Mouse (Mus musculus): ENCODE data around the gene Acsl6. TPM values are rescaled to one million over a fixed set of nuclear protein-coding genes. Genes with fewer than 3 reads are reported as not detected.

Acsl6 gene
- polyA plus RNA-seq, 1 experiment from 2014 or later, result 1.3 TPM

GRCm38 (mm10) chr11:54336165-54336707, 32.6 kb downstream of the Acsl6 start:
- H3K27me3 ChIP-seq (replicated peaks; ENCODE audit: control insufficient read depth, insufficient read depth, low read length), result no peaks in the 10 kb centered on the region
- no peaks in the 10 kb centered on the region for H3K36me3 ChIP-seq (ENCODE audit: control insufficient read depth, insufficient read depth)
- no peaks in the 10 kb centered on the region for H3K9me3 ChIP-seq (ENCODE audit: control insufficient read depth)
- WGBS, result 42% methylated on average over 13 of the region's 13 CpGs
- no peak overlapping the region for H3K4me3 ChIP-seq (ENCODE audit: low read depth, low read length)
- H3K4me2 ChIP-seq (replicated peaks; ENCODE audit: low read depth), result no peak overlapping the region
- no peaks in the 10 kb centered on the region for H3K4me1 ChIP-seq (replicated peaks; ENCODE audit: control insufficient read depth, insufficient read depth, low read length)
- no peak overlapping the region for H3K9ac ChIP-seq (ENCODE audit: low read depth, low read length)
- no peak for TF ChIP-seq CTCF (IDR thresholded peaks at IDR 0.05; ENCODE audit: low read depth)
- no peak for ATAC-seq
- no peak overlapping the region for H3K27ac ChIP-seq (ENCODE audit: low read depth, low read length)

- H3K4me3 ChIP-seq (ENCODE audit: low read depth, low read length), result no peak overlapping the region
- no peaks in the 10 kb centered on the region for H3K4me1 ChIP-seq (replicated peaks; ENCODE audit: control insufficient read depth, insufficient read depth, low read length)
- no peak overlapping the region for H3K9ac ChIP-seq (ENCODE audit: low read depth, low read length)
- no peaks in the 10 kb centered on the region for H3K27me3 ChIP-seq (replicated peaks; ENCODE audit: control insufficient read depth, insufficient read depth, low read length)
- no peaks in the 10 kb centered on the region for H3K36me3 ChIP-seq (ENCODE audit: control insufficient read depth, insufficient read depth)
- no peaks in the 10 kb centered on the region for H3K9me3 ChIP-seq (ENCODE audit: control insufficient read depth)
- no peak overlapping the region for H3K4me2 ChIP-seq (replicated peaks; ENCODE audit: low read depth)
- ATAC-seq, result no peak
- H3K27ac ChIP-seq (ENCODE audit: low read depth, low read length), result no peak overlapping the region
- 34% methylated on average over 4 of the region's 4 CpGs for WGBS
- TF ChIP-seq CTCF (IDR thresholded peaks at IDR 0.05; ENCODE audit: low read depth), result no peak
Observed at GRCm38 (mm10) chr11:54343703-54344102, 40.1 kb downstream of the Acsl6 start.

- no peaks in the 10 kb centered on the region for H3K36me3 ChIP-seq (ENCODE audit: control insufficient read depth, insufficient read depth)
- ATAC-seq, result no peak
- no peak overlapping the region for H3K27ac ChIP-seq (ENCODE audit: low read depth, low read length)
- no peak overlapping the region for H3K4me3 ChIP-seq (ENCODE audit: low read depth, low read length)
- no peaks in the 10 kb centered on the region for H3K4me1 ChIP-seq (replicated peaks; ENCODE audit: control insufficient read depth, insufficient read depth, low read length)
- no peak for TF ChIP-seq CTCF (IDR thresholded peaks at IDR 0.05; ENCODE audit: low read depth)
- H3K4me2 ChIP-seq (replicated peaks; ENCODE audit: low read depth), result no peak overlapping the region
- 62% methylated on average over 5 of the region's 5 CpGs for WGBS
- no peak overlapping the region for H3K9ac ChIP-seq (ENCODE audit: low read depth, low read length)
- no peaks in the 10 kb centered on the region for H3K9me3 ChIP-seq (ENCODE audit: control insufficient read depth)
- H3K27me3 ChIP-seq (replicated peaks; ENCODE audit: control insufficient read depth, insufficient read depth, low read length), result no peaks in the 10 kb centered on the region
Observed at GRCm38 (mm10) chr11:54351704-54352103, 48.1 kb downstream of the Acsl6 start.

- TF ChIP-seq CTCF (IDR thresholded peaks at IDR 0.05; ENCODE audit: low read depth), result no peak
- Histone ChIP-seq H3K27ac (ENCODE audit: low read depth, low read length) (no peak overlapping the region), H3K36me3 (ENCODE audit: control insufficient read depth, insufficient read depth) (no peaks in the 10 kb centered on the region), H3K4me3 (ENCODE audit: low read depth, low read length) (no peak overlapping the region), H3K9me3 (ENCODE audit: control insufficient read depth) (no peaks in the 10 kb centered on the region), H3K9ac (ENCODE audit: low read depth, low read length) (no peak overlapping the region), H3K4me1 (replicated peaks; ENCODE audit: control insufficient read depth, insufficient read depth, low read length) (no peaks in the 10 kb centered on the region), H3K4me2 (replicated peaks; ENCODE audit: low read depth) (no peak overlapping the region), H3K27me3 (replicated peaks; ENCODE audit: control insufficient read depth, insufficient read depth, low read length) (no peaks in the 10 kb centered on the region)
- 47% methylated on average over 8 of the region's 8 CpGs for WGBS
- ATAC-seq, result no peak
Observed at GRCm38 (mm10) chr11:54353121-54353576, 49.6 kb downstream of the Acsl6 start.

- H3K4me1 ChIP-seq (replicated peaks; ENCODE audit: control insufficient read depth, insufficient read depth, low read length), result no peaks in the 10 kb centered on the region
- H3K9me3 ChIP-seq (ENCODE audit: control insufficient read depth), result no peaks in the 10 kb centered on the region
- H3K27ac ChIP-seq (ENCODE audit: low read depth, low read length), result no peak overlapping the region
- TF ChIP-seq CTCF (IDR thresholded peaks at IDR 0.05; ENCODE audit: low read depth), result peak; percentile 69
- no peak overlapping the region for H3K4me3 ChIP-seq (ENCODE audit: low read depth, low read length)
- no peak for ATAC-seq
- no peaks in the 10 kb centered on the region for H3K36me3 ChIP-seq (ENCODE audit: control insufficient read depth, insufficient read depth)
- no peaks in the 10 kb centered on the region for H3K27me3 ChIP-seq (replicated peaks; ENCODE audit: control insufficient read depth, insufficient read depth, low read length)
- 46% methylated on average over 15 of the region's 15 CpGs for WGBS
- no peak overlapping the region for H3K9ac ChIP-seq (ENCODE audit: low read depth, low read length)
- no peak overlapping the region for H3K4me2 ChIP-seq (replicated peaks; ENCODE audit: low read depth)
Observed at GRCm38 (mm10) chr11:54354595-54355563, 51.3 kb downstream of the Acsl6 start.

- ATAC-seq, result no peak
- Histone ChIP-seq H3K9ac (ENCODE audit: low read depth, low read length) (no peak overlapping the region), H3K27ac (ENCODE audit: low read depth, low read length) (no peak overlapping the region), H3K4me3 (ENCODE audit: low read depth, low read length) (no peak overlapping the region), H3K4me1 (replicated peaks; ENCODE audit: control insufficient read depth, insufficient read depth, low read length) (no peaks in the 10 kb centered on the region), H3K4me2 (replicated peaks; ENCODE audit: low read depth) (no peak overlapping the region), H3K27me3 (replicated peaks; ENCODE audit: control insufficient read depth, insufficient read depth, low read length) (no peaks in the 10 kb centered on the region), H3K36me3 (ENCODE audit: control insufficient read depth, insufficient read depth) (no peaks in the 10 kb centered on the region), H3K9me3 (ENCODE audit: control insufficient read depth) (no peaks in the 10 kb centered on the region)
- no peak for TF ChIP-seq CTCF (IDR thresholded peaks at IDR 0.05; ENCODE audit: low read depth)
- 70% methylated on average over 7 of the region's 7 CpGs for WGBS
Observed at GRCm38 (mm10) chr11:54355564-54355955, 52.0 kb downstream of the Acsl6 start.
